Mouse (Mus musculus) liver, adult 2 months (tissue): ENCODE measurements around the gene Abhd6. TPM values are rescaled to one million over a fixed set of nuclear protein-coding genes. Genes with fewer than 3 reads are reported as not detected.

Experiments
- DNase-seq: peaks from one replicate; pipeline ENCODE4 v3.0.0-alpha.2; 2011; ENCODE audit warnings: low read depth, low spot score; ENCODE audit errors: extremely low read depth
- H3K27ac ChIP-seq: fragments of 200-500 bp; replicated peaks from 2 replicates; pipeline ENCODE4 v1.5.1; 2012; ENCODE audit warnings: low read depth, mild to moderate bottlenecking, control low read depth, inconsistent platforms, low read length; ENCODE audit not compliant: insufficient read depth
- H3K27me3 ChIP-seq: fragments of 200-500 bp; 2 replicates; pipeline ENCODE4 v1.6.1; 2012; ENCODE audit warnings: mild to moderate bottlenecking, moderate library complexity, low read length, inconsistent platforms; ENCODE audit not compliant: control insufficient read depth, insufficient read depth
- H3K36me3 ChIP-seq: fragments of 200-500 bp; 2 replicates; pipeline ENCODE4 v1.6.1; 2012; ENCODE audit warnings: low read length, inconsistent platforms; ENCODE audit not compliant: control insufficient read depth, insufficient read depth
- H3K4me1 ChIP-seq: fragments of 200-500 bp; 2 replicates; pipeline ENCODE4 v1.6.1; 2011; ENCODE audit warnings: low read length; ENCODE audit not compliant: control insufficient read depth, insufficient read depth
- H3K4me3 ChIP-seq: fragments of 200-500 bp; 2 replicates; pipeline ENCODE4 v1.5.1; 2011; ENCODE audit warnings: low read depth, mild to moderate bottlenecking, control low read depth, low read length, moderate library complexity; ENCODE audit not compliant: insufficient read depth
- H3K79me2 ChIP-seq: fragments of 200-500 bp; 2 replicates; pipeline ENCODE4 v1.6.1; 2012; ENCODE audit warnings: inconsistent platforms, mild to moderate bottlenecking, low read length, moderate library complexity; ENCODE audit not compliant: control insufficient read depth, insufficient read depth
- H3K9ac ChIP-seq: fragments of 200-500 bp; 2 replicates; pipeline ENCODE4 v1.6.1; 2012; ENCODE audit warnings: low read depth, mild to moderate bottlenecking, control low read depth, inconsistent platforms, low read length
- CTCF ChIP-seq: fragments of 200-500 bp; IDR thresholded peaks from 2 replicates; pipeline ENCODE4 v1.5.1; 2011; ENCODE audit warnings: low read depth, low read length, control low read depth
- POLR2A ChIP-seq: fragments of 200-500 bp; IDR thresholded peaks from 2 replicates; pipeline ENCODE4 v1.6.1; 2011; ENCODE audit warnings: low read length, control low read depth; ENCODE audit not compliant: insufficient read depth; ENCODE audit errors: extremely low read depth
- WGBS: fragments of 180-500 bp; shearing (Covaris S2); methylation state at CpG from one replicate; pipeline ENCODE4 v1.1.7; 2018; 5-methylcytosine and 5-hydroxymethylcytosine counted together
- polyA plus RNA-seq: library from polyadenylated mRNA; depleted of rRNA; stranded (reverse); fragments of >200 nt; gene quantifications from 2 replicates; pipeline ENCODE4 v1.2.3, GENCODE M21; 2012
- total RNA-seq: library from RNA; depleted of rRNA; stranded (reverse); fragments of >200 nt; gene quantifications from 2 replicates; pipeline ENCODE4 v1.2.3, GENCODE M21; 2014

Abhd6 gene
- total and polyA plus RNA-seq, 2 experiments: 29.2 to 39.6 TPM

DNA sequence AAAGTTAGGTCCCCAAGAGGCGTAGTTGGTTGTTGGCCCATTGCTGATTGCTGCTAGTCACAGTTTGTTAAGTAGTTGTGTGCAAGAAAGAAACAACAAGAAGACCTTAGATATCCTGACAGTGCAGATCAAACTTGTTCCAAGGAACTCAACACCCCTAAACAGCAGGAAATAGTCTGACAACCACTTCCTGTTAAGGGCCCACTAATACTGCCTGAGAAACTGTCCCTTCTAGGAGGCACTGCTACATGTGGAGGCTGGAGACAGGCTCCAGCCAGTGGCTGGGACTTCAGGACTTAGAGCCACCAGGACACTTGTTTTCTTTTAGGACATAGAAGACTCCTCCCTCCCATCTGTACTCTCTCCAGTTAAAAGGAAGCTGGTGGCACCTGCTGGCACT lies 25.2 kb upstream of the Abhd6 start:
- 81% methylated on average over 1 of the region's 1 CpGs for WGBS
- Histone ChIP-seq H3K27me3 (no peaks in the 10 kb centered on the region), H3K36me3 (peaks cover 3% of the 10 kb centered on the region; the same call in 1 of the 2 replicates)

GRCm38 (mm10) chr14:7978183-7978582 lies 24.5 kb upstream of the Abhd6 start:
- H3K4me3 ChIP-seq: no peak overlapping the region
- H3K36me3 ChIP-seq: peaks cover 2% of the 10 kb centered on the region; the same call in 1 of the 2 replicates
- H3K9ac ChIP-seq: no peak overlapping the region
- no peaks in the 10 kb centered on the region for H3K79me2 ChIP-seq
- 72% methylated on average over 1 of the region's 1 CpGs for WGBS
- no peak for TF ChIP-seq CTCF
- TF ChIP-seq POLR2A: no peak
- DNase-seq: no peak
- H3K4me1 ChIP-seq: peaks cover 11% of the 10 kb centered on the region
- H3K27me3 ChIP-seq: no peaks in the 10 kb centered on the region
- H3K27ac ChIP-seq: peak overlapping the region; percentile 54; the same call in 1 of the 2 replicates

More for the DNA sequence above, 25.2 kb upstream of the Abhd6 start:
- Histone ChIP-seq H3K4me1 (peaks cover 11% of the 10 kb centered on the region), H3K4me3 (no peak overlapping the region), H3K9ac (no peak overlapping the region), H3K27ac (peak overlapping the region; percentile 73), H3K79me2 (no peaks in the 10 kb centered on the region)
- DNase-seq: no peak
- no peak for TF ChIP-seq CTCF
- TF ChIP-seq POLR2A: no peak

DNA sequence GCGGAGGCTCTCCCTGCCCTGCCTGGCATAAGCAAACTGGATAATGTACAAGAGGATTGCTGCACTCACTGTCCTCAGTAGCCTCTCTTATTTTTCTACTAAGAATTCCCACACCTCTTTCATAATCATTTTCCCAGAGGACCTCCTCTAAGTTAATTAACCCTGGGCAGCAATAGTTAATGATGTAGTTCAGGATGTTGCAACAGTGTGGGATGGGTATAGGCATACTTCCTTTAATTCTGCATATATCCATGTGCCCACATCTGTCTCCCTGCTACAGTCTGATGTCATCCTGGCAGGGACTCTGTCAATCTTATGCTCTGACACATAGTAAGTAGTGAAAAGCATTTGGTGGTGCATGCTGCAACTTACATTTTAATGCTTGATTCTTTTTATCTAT lies 21.5 kb upstream of the Abhd6 start:
- DNase-seq: no peak
- no peak overlapping the region for H3K4me3 ChIP-seq
- H3K4me1 ChIP-seq: peaks cover 5% of the 10 kb centered on the region; the same call in 1 of the 2 replicates
- H3K9ac ChIP-seq: no peak overlapping the region
- TF ChIP-seq POLR2A: no peak
- TF ChIP-seq CTCF: no peak
- whole genome bisulfite sequencing: 87% methylated on average over 1 of the region's 1 CpGs
- H3K27me3 ChIP-seq: no peaks in the 10 kb centered on the region
- no peak overlapping the region for H3K27ac ChIP-seq
- 0 out of 2 replicates have a peak, but pooled peaks cover 2% of the 10 kb centered on the region for H3K36me3 ChIP-seq
- no peaks in the 10 kb centered on the region for H3K79me2 ChIP-seq

DNA sequence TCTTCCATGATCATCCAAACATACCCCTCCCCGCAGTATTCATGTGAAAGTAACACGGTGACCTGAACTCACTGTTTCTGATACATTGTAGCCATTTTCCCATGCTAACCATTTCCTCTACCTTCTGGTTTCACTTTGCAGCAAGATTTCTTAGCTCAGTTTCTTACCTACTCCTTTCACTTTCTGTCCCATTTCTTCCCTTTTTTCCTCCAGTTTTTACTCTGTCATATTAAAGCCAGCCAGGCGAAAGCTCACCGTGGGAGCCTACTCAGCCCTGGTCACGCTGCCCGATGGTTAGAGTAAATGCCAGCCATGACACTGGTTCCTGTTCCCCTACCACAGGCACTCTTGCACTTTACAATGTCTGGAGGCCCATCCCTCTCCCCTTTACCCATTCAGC lies 15.8 kb upstream of the Abhd6 start:
- H3K9ac ChIP-seq: no peak overlapping the region
- H3K36me3 ChIP-seq: 0 out of 2 replicates have a peak, but pooled peaks cover 2% of the 10 kb centered on the region
- H3K27ac ChIP-seq: peak overlapping the region; percentile 6; the same call in 1 of the 2 replicates
- WGBS: 92% methylated on average over 6 of the region's 6 CpGs
- no peaks in the 10 kb centered on the region for H3K79me2 ChIP-seq
- no peak overlapping the region for H3K4me3 ChIP-seq
- no peaks in the 10 kb centered on the region for H3K27me3 ChIP-seq
- no peak for TF ChIP-seq CTCF
- TF ChIP-seq POLR2A: no peak
- H3K4me1 ChIP-seq: no peaks in the 10 kb centered on the region; the same call in none of the 2 replicates
- DNase-seq: no peak

GRCm38 (mm10) chr14:7989371-7989770 lies 13.3 kb upstream of the Abhd6 start:
- Histone ChIP-seq H3K79me2 (no peaks in the 10 kb centered on the region), H3K36me3 (no peaks in the 10 kb centered on the region), H3K4me1 (no peaks in the 10 kb centered on the region; the same call in none of the 2 replicates), H3K4me3 (no peak overlapping the region), H3K27me3 (no peaks in the 10 kb centered on the region), H3K9ac (peak overlapping the region; percentile 26; the same call in 1 of the 2 replicates), H3K27ac (peak overlapping the region; percentile 59)
- DNase-seq: no peak
- TF ChIP-seq CTCF (no peak), POLR2A (no peak)
- 91% methylated on average over 1 of the region's 1 CpGs for WGBS

DNA sequence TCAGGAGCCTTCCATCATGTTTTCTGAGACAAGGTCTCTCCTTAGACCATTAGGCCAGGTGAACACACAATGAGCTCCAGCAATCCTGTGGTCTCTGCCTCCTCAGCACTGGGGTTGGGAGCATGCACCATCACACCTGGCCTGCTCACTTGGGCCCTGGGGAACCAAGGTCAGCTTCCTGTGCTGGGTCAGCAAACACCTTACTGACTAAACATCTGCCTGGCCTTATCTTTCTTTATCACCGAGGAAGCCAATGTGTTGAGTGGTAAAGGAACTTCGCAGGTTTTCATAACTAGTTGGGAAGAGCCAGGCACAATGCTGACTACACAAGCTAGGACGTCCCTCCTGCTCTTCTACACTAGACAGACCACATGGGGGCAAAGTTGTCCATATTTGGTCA lies 12.7 kb upstream of the Abhd6 start:
- no peaks in the 10 kb centered on the region for H3K27me3 ChIP-seq
- H3K9ac ChIP-seq: peak overlapping the region; percentile 53
- TF ChIP-seq CTCF: no peak
- TF ChIP-seq POLR2A: no peak
- 70% methylated on average over 3 of the region's 3 CpGs for WGBS
- H3K27ac ChIP-seq: peak overlapping the region; percentile 59
- no peak for DNase-seq
- H3K4me3 ChIP-seq: no peak overlapping the region
- H3K36me3 ChIP-seq: no peaks in the 10 kb centered on the region
- H3K4me1 ChIP-seq: no peaks in the 10 kb centered on the region; the same call in none of the 2 replicates
- no peaks in the 10 kb centered on the region for H3K79me2 ChIP-seq
